In genomic region chr9:56876784-56877183, GRCm38 (mm10) we compare ENCODE assay signal across 9 mouse cellular contexts. TPM values are rescaled to one million over a fixed set of nuclear protein-coding genes. Genes with fewer than 3 reads are reported as not detected.
A peak's percentile ranks its signal among the peaks of the same experiment; 100 is the strongest.
DNase-seq lines count a peak whose midpoint lies in the region; ATAC-seq lines count a peak whose summit lies in the region.
"Had no signal": no experiment of that assay in that cellular context is flagged by ENCODE, and none has a peak within 500 bp of the region (broad histone marks: within the 10 kb centered on the region; RNA-seq: fewer than 3 reads in every experiment).

No protein-coding gene starts in this region.

- no peak overlapping the region for H3K4me2 ChIP-seq in kidney, embryonic 15.5 days
- no peak overlapping the region for H3K4me2 ChIP-seq in stomach, embryonic 15.5 days

- H3K4me3 ChIP-seq in kidney, embryonic 15.5 days (replicated peaks), result no peak overlapping the region
- H3K4me3 ChIP-seq in stomach, embryonic 15.5 days (replicated peaks), result no peak overlapping the region

- no peak for ATAC-seq in frontal cortex, adult (ENCODE audit: low TSS enrichment)
- ATAC-seq in kidney, embryonic 15.5 days (replicated peaks; ENCODE audit: low FRiP score), result peak; percentile 38; the same call in 1 of the 2 replicates
- ATAC-seq in stomach, embryonic 15.5 days (ENCODE audit: insufficient read depth, low FRiP score, low read depth), result no peak
- ATAC-seq in monocyte, adult 5-6 weeks (replicated peaks; ENCODE audit: insufficient number of reproducible peaks, low FRiP score, low TSS enrichment, poor library complexity, severe bottlenecking), result no peak

- WGBS in kidney, embryonic 15.5 days, result 31% methylated on average over 9 of the region's 9 CpGs
- WGBS in stomach, embryonic 15.5 days, result 25% methylated on average over 9 of the region's 9 CpGs

- no peaks in the 10 kb centered on the region for H3K9me3 ChIP-seq in kidney, embryonic 15.5 days (replicated peaks)
- no peaks in the 10 kb centered on the region for H3K9me3 ChIP-seq in stomach, embryonic 15.5 days

- H3K9ac ChIP-seq in kidney, embryonic 15.5 days, result no peak overlapping the region
- no peak overlapping the region for H3K9ac ChIP-seq in stomach, embryonic 15.5 days

- H3K27ac ChIP-seq in kidney, embryonic 15.5 days, result no peak overlapping the region
- peak overlapping the region; percentile 60 for H3K27ac ChIP-seq in stomach, embryonic 15.5 days

- H3K4me1 ChIP-seq in kidney, embryonic 15.5 days, result peaks cover 74% of the 10 kb centered on the region
- H3K4me1 ChIP-seq in stomach, embryonic 15.5 days, result peaks cover 41% of the 10 kb centered on the region

- no peaks in the 10 kb centered on the region for H3K27me3 ChIP-seq in kidney, embryonic 15.5 days
- H3K27me3 ChIP-seq in stomach, embryonic 15.5 days (replicated peaks), result no peaks in the 10 kb centered on the region

- peak; percentile 60 to 71 for DNase-seq in frontal cortex, postnatal 10 days (ENCODE audit: low spot score in 2 of 2)
- DNase-seq in ovary, adult 18-20 months (ENCODE audit: low spot score), result peak; percentile 54
- DNase-seq in ovary, postnatal 10 days (ENCODE audit: low spot score), result no peak
- DNase-seq in cerebellum, postnatal 36 days, result no peak

- H3K36me3 ChIP-seq in kidney, embryonic 15.5 days, result 0 out of 2 replicates have a peak, but pooled peaks cover 5% of the 10 kb centered on the region
- no peaks in the 10 kb centered on the region for H3K36me3 ChIP-seq in stomach, embryonic 15.5 days

RNA-seq across cellular contexts. Expression of gene Cspg4, which starts 12.0 kb away (rescaled TPM):
- 25.0 and 26.5 TPM in 2 replicates for polyA plus RNA-seq in kidney, embryonic 15.5 days (2015; fragmentation: Nextera tagmentation; extraction: Ambion mirVana)
- polyA plus RNA-seq in stomach, embryonic 15.5 days (2015; fragmentation: Nextera tagmentation; extraction: Ambion mirVana), result 18.9 and 21.1 TPM in 2 replicates
- not detected in 3 replicates for total RNA-seq in monocyte, adult 5-6 weeks (2017)
- total RNA-seq: common myeloid progenitor, adult 5-6 weeks had no signal

RNA-seq across cellular contexts. Expression of gene Odf3l1, which starts 12.3 kb away (rescaled TPM):
- 0.17 and 0.22 TPM in 2 replicates for polyA plus RNA-seq in kidney, embryonic 15.5 days (2015; fragmentation: Nextera tagmentation; extraction: Ambion mirVana)
- polyA plus RNA-seq in stomach, embryonic 15.5 days (2015; fragmentation: Nextera tagmentation; extraction: Ambion mirVana), result 1.4 and 2.3 TPM in 2 replicates
- not detected in 3 replicates for total RNA-seq in monocyte, adult 5-6 weeks (2017)
- total RNA-seq: common myeloid progenitor, adult 5-6 weeks had no signal

RNA-seq across cellular contexts. Expression of gene Snx33, which starts 51.4 kb away (rescaled TPM):
- polyA plus RNA-seq in kidney, embryonic 15.5 days (2015; fragmentation: Nextera tagmentation; extraction: Ambion mirVana), result 9.2 and 10.5 TPM in 2 replicates
- 9.3 and 10.7 TPM in 2 replicates for polyA plus RNA-seq in stomach, embryonic 15.5 days (2015; fragmentation: Nextera tagmentation; extraction: Ambion mirVana)
- 7.1 to 16.9 TPM (median 7.1 TPM) in 3 replicates for total RNA-seq in monocyte, adult 5-6 weeks (2017)

Comparison
In these comparisons a context has a peak if more than half of its experiments do, and no peak if none do; other contexts are left out.
1. DNase-seq: peak in frontal cortex, postnatal 10 days (2 of 2) and ovary, adult 18-20 months (single experiment); none in ovary, postnatal 10 days (single experiment) and cerebellum, postnatal 36 days (0 of 2).